9 mouse cellular contexts compared by ENCODE assay signal in genomic region chr11:100703851-100704531, GRCm38 (mm10). TPM values are rescaled to one million over a fixed set of nuclear protein-coding genes. Genes with fewer than 3 reads are reported as not detected.
DNase-seq lines count a peak whose midpoint lies in the region; ATAC-seq and TF ChIP-seq lines count a peak whose summit lies in the region.
"Had no signal": no experiment of that assay in that cellular context is flagged by ENCODE, and none has a peak within 500 bp of the region (broad histone marks: within the 10 kb centered on the region; RNA-seq: fewer than 3 reads in every experiment).

TSS of gene Dhx58 (minus strand) at chr11:100704271.

- 60% methylated on average over 7 of the region's 7 CpGs for WGBS in embryonic facial prominence, embryonic 14.5 days
- 60% methylated on average over 7 of the region's 7 CpGs for WGBS in lung, embryonic 14.5 days
- 64% methylated on average over 7 of the region's 7 CpGs for WGBS in forebrain, embryonic 15.5 days
- 69% methylated on average over 7 of the region's 7 CpGs for WGBS in forebrain, embryonic 16.5 days

- no peaks in the 10 kb centered on the region for H3K9me3 ChIP-seq in embryonic facial prominence, embryonic 14.5 days (ENCODE audit: control insufficient read depth, low read length)
- H3K9me3 ChIP-seq in lung, embryonic 14.5 days (ENCODE audit: low read depth, low read length): no peaks in the 10 kb centered on the region
- no peaks in the 10 kb centered on the region for H3K9me3 ChIP-seq in forebrain, embryonic 15.5 days
- no peaks in the 10 kb centered on the region for H3K9me3 ChIP-seq in forebrain, embryonic 16.5 days (ENCODE audit: control insufficient read depth, low read length)
- H3K9me3 ChIP-seq: embryonic facial prominence, embryonic 12.5 days had no signal

- ATAC-seq in embryonic facial prominence, embryonic 14.5 days (ENCODE audit: low read depth): no peak
- no peak for ATAC-seq in lung, embryonic 14.5 days (ENCODE audit: insufficient read depth)
- no peak for ATAC-seq in forebrain, embryonic 15.5 days (replicated peaks)
- ATAC-seq in forebrain, embryonic 16.5 days: no peak

- H3K4me1 ChIP-seq in embryonic facial prominence, embryonic 14.5 days (ENCODE audit: control insufficient read depth, insufficient read depth, low read length): 0 out of 2 replicates have a peak, but pooled peaks cover 3% of the 10 kb centered on the region
- 0 out of 2 replicates have a peak, but pooled peaks cover 2% of the 10 kb centered on the region for H3K4me1 ChIP-seq in lung, embryonic 14.5 days (ENCODE audit: insufficient read depth)
- peaks cover 9% of the 10 kb centered on the region; the same call in 1 of the 2 replicates for H3K4me1 ChIP-seq in forebrain, embryonic 15.5 days
- 0 out of 2 replicates have a peak, but pooled peaks cover 3% of the 10 kb centered on the region for H3K4me1 ChIP-seq in forebrain, embryonic 16.5 days (replicated peaks; ENCODE audit: control insufficient read depth, insufficient read depth, low read length)
- H3K4me1 ChIP-seq: embryonic facial prominence, embryonic 12.5 days had no signal

- H3K4me2 ChIP-seq in embryonic facial prominence, embryonic 14.5 days (ENCODE audit: low read depth, low read length): no peak within 1 kb of the TSS
- H3K4me2 ChIP-seq in lung, embryonic 14.5 days: peak within 1 kb of the TSS; percentile 4; the same call in 1 of the 2 replicates
- H3K4me2 ChIP-seq in forebrain, embryonic 15.5 days (replicated peaks): no peak within 1 kb of the TSS
- H3K4me2 ChIP-seq in forebrain, embryonic 16.5 days (ENCODE audit: low read length): no peak within 1 kb of the TSS

- no peak within 1 kb of the TSS for H3K27ac ChIP-seq in embryonic facial prominence, embryonic 14.5 days (replicated peaks; ENCODE audit: low read depth, low read length)
- no peak within 1 kb of the TSS for H3K27ac ChIP-seq in lung, embryonic 14.5 days (ENCODE audit: low read depth)
- no peak within 1 kb of the TSS for H3K27ac ChIP-seq in forebrain, embryonic 15.5 days (replicated peaks)
- H3K27ac ChIP-seq in forebrain, embryonic 16.5 days (ENCODE audit: low read length): no peak within 1 kb of the TSS
- H3K27ac ChIP-seq: embryonic facial prominence, embryonic 12.5 days had no signal

- H3K27me3 ChIP-seq in embryonic facial prominence, embryonic 14.5 days (replicated peaks; ENCODE audit: control insufficient read depth, insufficient read depth, low read length): no peaks in the 10 kb centered on the region
- H3K27me3 ChIP-seq in lung, embryonic 14.5 days (ENCODE audit: insufficient read depth, low read length): no peaks in the 10 kb centered on the region
- H3K27me3 ChIP-seq in forebrain, embryonic 15.5 days: no peaks in the 10 kb centered on the region
- no peaks in the 10 kb centered on the region for H3K27me3 ChIP-seq in forebrain, embryonic 16.5 days (replicated peaks; ENCODE audit: control insufficient read depth, insufficient read depth, low read length)

- 0 out of 2 replicates have a peak within 1 kb of the TSS, but pooled peaks have one; percentile 14 for H3K9ac ChIP-seq in embryonic facial prominence, embryonic 14.5 days (ENCODE audit: low read depth, low read length)
- H3K9ac ChIP-seq in lung, embryonic 14.5 days: no peak within 1 kb of the TSS
- no peak within 1 kb of the TSS for H3K9ac ChIP-seq in forebrain, embryonic 15.5 days (replicated peaks)
- no peak within 1 kb of the TSS for H3K9ac ChIP-seq in forebrain, embryonic 16.5 days (replicated peaks; ENCODE audit: low read depth, low read length)
- H3K9ac ChIP-seq: embryonic facial prominence, embryonic 12.5 days had no signal

- H3K36me3 ChIP-seq in embryonic facial prominence, embryonic 14.5 days (ENCODE audit: control insufficient read depth, insufficient read depth, low read length): peaks cover 48% of the 10 kb centered on the region
- H3K36me3 ChIP-seq in lung, embryonic 14.5 days (ENCODE audit: insufficient read depth): peaks cover 47% of the 10 kb centered on the region
- H3K36me3 ChIP-seq in forebrain, embryonic 15.5 days: peaks cover 38% of the 10 kb centered on the region
- peaks cover 12% of the 10 kb centered on the region for H3K36me3 ChIP-seq in forebrain, embryonic 16.5 days (ENCODE audit: control insufficient read depth, insufficient read depth)

- no peak for TF ChIP-seq CTCF in lung, embryonic 14.5 days (IDR thresholded peaks at IDR 0.05; ENCODE audit: low read depth)

- peak; percentile 51 for DNase-seq in gastrocnemius, postnatal 25 days
- no peak for DNase-seq in gastrocnemius, postnatal 4 days (ENCODE audit: low spot score in 2 of 2)
- DNase-seq in CD4-positive helper T cell, adult 2 months (ENCODE audit: low read depth, low spot score): peak; percentile 79
- no peak for DNase-seq in embryonic facial prominence, embryonic 14.5 days (ENCODE audit: low spot score)
- DNase-seq in lung, embryonic 14.5 days: peak; percentile 13
- DNase-seq in cerebellum, postnatal 14 days: no peak

- no peak within 1 kb of the TSS for H3K4me3 ChIP-seq in embryonic facial prominence, embryonic 14.5 days (ENCODE audit: low read depth, low read length)
- no peak within 1 kb of the TSS; the same call in 1 of the 2 replicates for H3K4me3 ChIP-seq in lung, embryonic 14.5 days (ENCODE audit: low read depth, low read length)
- H3K4me3 ChIP-seq in forebrain, embryonic 15.5 days: no peak within 1 kb of the TSS
- no peak within 1 kb of the TSS for H3K4me3 ChIP-seq in forebrain, embryonic 16.5 days (replicated peaks; ENCODE audit: low read length)
- H3K4me3 ChIP-seq: embryonic facial prominence, embryonic 12.5 days had no signal

RNA-seq across cellular contexts. Expression of gene Dhx58, which starts in this region (rescaled TPM):
- 1 to 10 TPM in 1 of 2 experiments, under 1 TPM in 1; 0.77 to 1.2 TPM for total RNA-seq in gastrocnemius, postnatal 25 days (2021)
- 1 to 10 TPM; 1.0 to 1.1 TPM for total RNA-seq in gastrocnemius, postnatal 4 days (2021)
- polyA plus RNA-seq in embryonic facial prominence, embryonic 14.5 days (2014; fragmentation: Nextera tagmentation; extraction: Ambion mirVana): 1.7 and 2.0 TPM in 2 replicates
- 3.1 and 3.3 TPM in 2 replicates for polyA plus RNA-seq in lung, embryonic 14.5 days (2014; fragmentation: Nextera tagmentation; extraction: Ambion mirVana)
- 1.4 and 2.4 TPM in 2 replicates for polyA plus RNA-seq in forebrain, embryonic 15.5 days (2015; fragmentation: Nextera tagmentation; extraction: Ambion mirVana)
- polyA plus RNA-seq in forebrain, embryonic 16.5 days (2015; fragmentation: Nextera tagmentation; extraction: Ambion mirVana): 1.7 and 2.1 TPM in 2 replicates

Comparison
In these comparisons a context has a peak if more than half of its experiments do, and no peak if none do; other contexts are left out.
1. DNase-seq: peak in gastrocnemius, postnatal 25 days (single experiment), CD4-positive helper T cell, adult 2 months (single experiment) and lung, embryonic 14.5 days (single experiment); none in gastrocnemius, postnatal 4 days (0 of 2), embryonic facial prominence, embryonic 14.5 days (single experiment) and cerebellum, postnatal 14 days (0 of 2).